Mouse (Mus musculus) WW6 (cell line): Measurements from ENCODE around the gene Rnf227.

Experiments
- DNase-seq: peaks from one replicate; pipeline ENCODE4 v3.0.0-alpha.2; 2013; ENCODE audit warnings: low read depth, low spot score

Rnf227 gene

DNA sequence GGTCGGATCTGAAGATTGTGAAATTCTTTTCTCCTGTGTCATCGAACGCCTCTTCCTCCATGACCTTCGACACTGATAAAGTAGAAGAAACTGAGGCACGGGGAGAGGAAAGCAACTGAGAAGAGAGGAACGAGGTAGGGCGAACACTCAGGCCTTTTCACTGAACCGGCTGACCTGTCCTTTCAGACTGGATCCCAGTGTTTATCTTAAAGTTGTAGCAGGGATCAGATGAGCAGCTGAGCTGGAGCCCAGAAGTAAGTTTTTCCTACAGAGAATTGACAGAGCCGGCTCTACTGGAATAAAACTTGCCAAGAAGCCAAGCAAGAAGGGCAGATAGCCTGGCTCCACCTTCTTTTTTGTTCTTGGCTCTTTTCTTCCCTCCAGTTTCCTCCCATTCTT is 30.6 kb downstream of the Rnf227 start:
- DNase-seq: no peak

DNA sequence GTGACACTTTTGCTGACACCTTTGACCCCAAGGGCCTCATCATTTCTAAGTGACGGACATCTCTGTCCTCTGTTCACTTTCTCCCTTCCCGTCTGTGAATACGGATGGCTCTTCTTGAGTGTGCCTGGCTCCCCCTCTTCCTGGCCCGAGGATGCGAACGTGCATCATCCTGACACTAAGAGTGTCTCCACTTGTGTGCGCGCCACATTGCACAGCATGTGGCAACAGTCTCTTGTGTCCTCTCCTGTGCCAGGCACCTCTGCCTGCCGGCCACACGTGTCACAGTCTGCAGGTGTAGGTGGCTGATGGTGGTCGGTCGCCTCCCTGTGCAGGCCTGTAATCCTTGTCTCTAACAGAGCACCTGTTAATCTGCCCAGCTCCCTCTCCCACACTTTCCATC is 31.3 kb downstream of the Rnf227 start:
- no peak for DNase-seq

- no peak for DNase-seq
These were observed 32.0 kb downstream of the Rnf227 start for GRCm38 (mm10) chr11:69372056-69372779.

- no peak for DNase-seq
These were observed 32.5 kb downstream of the Rnf227 start for GRCm38 (mm10) chr11:69372780-69373170.

DNA sequence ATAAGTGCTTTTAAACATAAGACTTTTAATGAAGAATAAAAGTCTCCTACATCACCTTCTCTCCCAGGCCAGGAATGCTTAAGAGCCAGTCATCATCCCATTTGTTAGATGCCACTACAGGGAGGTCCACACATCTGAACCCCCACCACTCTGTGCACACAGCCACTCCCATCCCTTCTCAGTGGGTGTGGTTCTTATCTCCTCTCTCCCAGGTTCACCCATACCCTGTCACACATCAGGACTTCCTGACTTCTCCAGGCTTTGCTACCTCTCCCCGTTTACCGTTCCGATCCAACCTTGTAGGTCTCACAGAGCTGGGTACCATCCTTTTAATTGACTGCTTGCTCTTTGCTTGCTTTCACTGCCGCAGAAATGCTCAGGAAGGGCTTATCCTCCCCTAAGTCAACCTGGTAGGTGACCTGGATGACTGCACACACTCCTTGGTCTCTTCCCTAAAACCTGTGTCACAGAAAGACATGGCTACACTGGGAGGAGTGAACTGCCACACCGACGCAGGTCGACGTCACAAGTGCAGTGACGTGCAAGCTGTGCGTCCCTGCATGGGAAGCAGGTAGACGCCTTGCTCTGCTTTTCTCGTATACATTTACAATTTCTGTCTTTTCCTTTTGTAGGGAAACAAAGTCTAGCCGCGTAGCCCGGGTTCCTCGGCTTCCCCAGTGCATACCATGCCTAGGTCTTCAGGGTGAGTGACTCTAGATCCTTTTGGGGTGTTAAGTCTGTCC is 33.1 kb downstream of the Rnf227 start:
- peak; percentile 80 for DNase-seq

DNA sequence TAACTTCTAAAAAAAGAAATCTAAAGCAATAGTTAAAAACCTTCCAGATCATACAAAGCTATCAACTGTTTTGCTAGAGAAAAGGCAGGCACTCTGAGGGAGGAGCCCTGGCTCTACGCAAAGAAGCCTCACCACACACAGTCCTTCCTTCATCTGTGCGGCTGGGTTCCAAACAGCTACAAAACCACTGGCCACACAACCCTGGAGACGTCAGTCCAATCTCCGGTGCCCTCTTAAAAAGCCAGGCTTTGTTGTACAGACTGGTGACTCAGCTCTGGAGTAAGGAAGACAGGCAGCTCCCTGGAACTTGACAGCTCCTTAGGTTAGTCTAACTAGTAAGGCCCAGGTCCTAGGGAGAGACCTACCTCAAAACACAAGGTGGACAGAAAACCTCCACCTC is 35.4 kb downstream of the Rnf227 start:
- no peak for DNase-seq

GRCm38 (mm10) chr11:69377766-69378165 is 37.5 kb downstream of the Rnf227 start:
- no peak for DNase-seq

DNA sequence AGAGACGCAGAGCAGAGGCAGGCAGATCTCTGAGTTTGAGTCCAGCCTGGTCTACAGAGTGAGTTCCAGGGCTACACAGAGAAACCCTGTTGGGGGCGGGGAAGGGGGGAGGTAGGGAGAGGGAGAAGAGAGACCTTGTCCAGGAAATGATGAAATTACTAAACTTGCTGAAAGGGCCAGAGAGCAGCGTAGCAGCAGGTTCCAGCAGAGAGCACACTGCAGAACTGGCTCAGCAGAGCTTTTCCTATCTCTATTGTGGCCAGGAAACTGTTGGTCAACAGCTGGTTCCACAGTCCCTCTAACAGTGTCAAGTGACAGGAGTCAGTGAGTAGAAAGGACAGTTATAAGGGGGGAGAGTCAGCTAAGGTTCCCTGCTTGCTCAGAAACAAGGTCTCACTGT is 39.3 kb downstream of the Rnf227 start:
- no peak for DNase-seq

DNA sequence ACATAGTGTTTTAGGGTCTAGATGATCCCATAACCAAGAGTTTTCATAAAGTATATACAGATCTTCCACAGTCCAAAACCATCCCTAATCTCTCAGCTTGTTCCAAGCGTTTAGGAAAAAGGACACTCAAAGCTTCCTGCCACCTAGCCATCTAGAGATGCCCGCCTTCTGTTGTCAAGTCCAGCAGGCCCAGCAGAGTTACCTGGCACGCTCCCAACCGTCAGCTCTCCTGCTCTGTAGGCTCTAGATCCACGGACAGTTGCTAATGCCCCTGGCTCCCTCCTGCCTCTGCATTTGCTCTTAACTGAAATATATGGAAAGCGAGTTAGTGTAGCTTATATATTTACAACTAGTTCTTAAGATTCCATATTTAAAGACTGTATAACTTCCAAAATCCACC is 41.1 kb downstream of the Rnf227 start:
- no peak for DNase-seq

GRCm38 (mm10) chr11:69382478-69383105 is 42.3 kb downstream of the Rnf227 start:
- DNase-seq: no peak

- DNase-seq: no peak
These were observed 44.7 kb downstream of the Rnf227 start for GRCm38 (mm10) chr11:69384979-69385378.

DNA sequence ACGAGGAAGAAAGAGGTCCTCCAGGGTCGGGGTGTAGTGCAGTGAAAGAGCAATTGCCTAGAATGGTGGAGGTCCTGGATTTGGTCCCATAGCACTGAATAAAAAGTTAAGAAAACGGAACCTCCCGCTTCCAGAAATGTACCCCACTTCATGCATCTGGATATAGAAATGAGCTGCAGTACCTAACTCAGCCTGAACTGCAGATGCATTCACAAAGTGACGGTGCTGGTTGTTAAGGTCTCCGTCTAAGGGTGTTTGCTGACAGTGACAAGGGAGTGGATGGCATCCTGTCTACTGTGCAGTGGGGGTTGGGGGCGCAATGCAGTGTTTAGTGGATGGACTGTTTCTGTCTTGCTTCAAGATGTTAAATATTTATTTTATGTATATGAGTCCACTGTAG is 46.5 kb downstream of the Rnf227 start:
- no peak for DNase-seq

DNA sequence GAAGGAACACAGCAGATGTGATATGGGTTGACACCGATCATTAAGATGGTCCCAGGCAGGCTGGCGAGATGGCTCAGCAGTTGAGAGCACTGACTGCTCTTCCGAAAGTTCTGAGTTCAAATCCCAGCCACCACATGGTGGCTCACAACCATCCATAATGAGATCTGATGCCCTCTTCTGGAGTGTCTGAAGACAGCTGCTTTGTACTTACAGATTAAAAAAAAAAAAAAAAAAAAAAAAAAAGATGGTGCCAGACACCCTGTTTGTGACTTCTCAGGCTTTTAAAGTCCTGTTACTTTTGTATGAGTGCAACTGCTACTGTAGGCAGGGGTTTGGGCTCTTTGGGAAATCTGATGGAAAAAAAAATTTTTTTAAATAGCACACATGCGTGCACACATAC is 48.4 kb downstream of the Rnf227 start:
- DNase-seq: no peak

GRCm38 (mm10) chr11:69389531-69390399 is 49.5 kb downstream of the Rnf227 start:
- DNase-seq: no peak

DNA sequence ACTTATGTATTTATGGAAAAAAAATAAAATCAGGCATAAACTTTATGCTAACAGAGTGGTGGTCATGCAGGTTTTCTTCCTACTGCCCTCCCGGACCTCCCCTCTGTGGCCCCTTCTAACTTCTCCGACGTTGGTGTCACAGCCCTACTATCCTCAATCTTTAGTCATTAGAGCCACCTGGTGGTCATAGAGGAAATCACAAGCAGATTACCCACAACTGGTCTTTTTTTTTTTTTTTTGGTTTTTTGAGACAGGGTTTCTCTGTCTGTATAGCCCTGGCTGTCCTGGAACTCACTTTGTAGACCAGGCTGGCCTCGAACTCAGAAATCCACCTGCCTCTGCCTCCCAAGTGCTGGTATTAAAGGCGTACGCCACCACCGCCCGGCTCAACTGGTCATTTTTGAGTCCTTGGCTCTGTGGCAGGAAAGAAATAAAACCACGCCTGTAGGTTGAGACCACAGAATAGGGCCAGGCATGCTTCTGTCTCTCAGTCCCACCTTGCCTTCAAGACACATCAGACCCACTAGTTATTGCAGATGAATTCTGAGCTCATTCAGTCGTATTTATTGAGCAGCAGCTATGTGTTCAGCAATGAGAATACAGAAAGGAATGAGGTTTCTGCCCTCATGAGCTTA is 50.3 kb downstream of the Rnf227 start:
- no peak for DNase-seq
